Mouse (Mus musculus) liver, postnatal 0 days (tissue): ENCODE results near the gene Ccdc86. TPM values are rescaled to one million over a fixed set of nuclear protein-coding genes. Genes with fewer than 3 reads are reported as not detected.

Experiments
- ATAC-seq: fragments of 200-750 bp; cut with Nextera tagmentation; 2 replicates; pipeline ENCODE4 v1.8.0; 2017; ENCODE audit warnings: mild to moderate bottlenecking, moderate library complexity
- DNase-seq: peaks from one replicate; pipeline ENCODE4 v3.0.0-alpha.2; 2016
- H3K27ac ChIP-seq: fragments of 300-500 bp; sonication (generic); 2 replicates; pipeline ENCODE4 v1.5.1; 2014; ENCODE audit warnings: antibody characterized with exemption, moderate library complexity, mild to moderate bottlenecking, low read depth
- H3K27me3 ChIP-seq: fragments of 300-500 bp; sonication (generic); 2 replicates; pipeline ENCODE4 v1.6.1; 2014; ENCODE audit warnings: low read length, control low read depth, mixed read lengths; ENCODE audit not compliant: insufficient read depth
- H3K36me3 ChIP-seq: fragments of 300-500 bp; sonication (generic); replicated peaks from 2 replicates; pipeline ENCODE4 v1.6.1; 2014; ENCODE audit warnings: mild to moderate bottlenecking, control low read depth, low read length, moderate library complexity, mixed read lengths; ENCODE audit not compliant: insufficient read depth
- H3K4me1 ChIP-seq: fragments of 300-500 bp; sonication (generic); 2 replicates; pipeline ENCODE4 v1.6.1; 2014; ENCODE audit warnings: antibody characterized with exemption, mild to moderate bottlenecking, control low read depth; ENCODE audit not compliant: insufficient read depth
- H3K4me2 ChIP-seq: fragments of 300-500 bp; sonication (generic); 2 replicates; pipeline ENCODE4 v1.6.1; 2014; ENCODE audit warnings: low read depth, mild to moderate bottlenecking, low read length, moderate library complexity, mixed read lengths
- H3K4me3 ChIP-seq: fragments of 300-500 bp; sonication (generic); 2 replicates; pipeline ENCODE4 v1.5.1; 2014; ENCODE audit warnings: low read depth, low read length
- H3K9ac ChIP-seq: fragments of 300-500 bp; sonication (generic); replicated peaks from 2 replicates; pipeline ENCODE4 v1.6.1; 2014; ENCODE audit warnings: mild to moderate bottlenecking, moderate library complexity
- H3K9me3 ChIP-seq: fragments of 300-500 bp; sonication (generic); 2 replicates; pipeline ENCODE4 v1.6.1; 2016; ENCODE audit warnings: mild to moderate bottlenecking, control low read depth, low read length, mixed read lengths
- CTCF ChIP-seq: sonication (generic); IDR thresholded peaks from 2 replicates; pipeline ENCODE4 v1.5.1; 2016; ENCODE audit warnings: antibody characterized with exemption, low read depth
- EP300 ChIP-seq: IDR thresholded peaks from 2 replicates; pipeline ENCODE4 v1.6.1; 2016; ENCODE audit warnings: antibody characterized with exemption, low read depth, mild to moderate bottlenecking
- WGBS: fragments of 180-500 bp; shearing (Covaris S2); extraction: QIAGEN DNeasy Blood & Tissue Kit; methylation state at CpG from one replicate; pipeline ENCODE4 v1.1.7; 2014; ENCODE audit not compliant: insufficient replicate concordance; 5-methylcytosine and 5-hydroxymethylcytosine counted together
- polyA plus RNA-seq: library from polyadenylated mRNA; unstranded; fragments of >200 nt; fragmentation: Nextera tagmentation; extraction: Ambion mirVana; gene quantifications from 2 replicates; pipeline ENCODE4 v1.2.1, GENCODE M21; 2015

The Ccdc86 gene
- polyA plus RNA-seq, 1 experiment from 2014 or later: 12.4 TPM

- H3K4me1 ChIP-seq: peaks cover 32% of the 10 kb centered on the region
- no peak for DNase-seq
These were observed 5.1 kb downstream of the Ccdc86 start for GRCm38 (mm10) chr19:10943955-10944354.

GRCm38 (mm10) chr19:10940801-10941457 is 8.1 kb downstream of the Ccdc86 start:
- 0 out of 2 replicates have a peak, but pooled peaks cover 3% of the 10 kb centered on the region for H3K27me3 ChIP-seq
- H3K27ac ChIP-seq: no peak overlapping the region
- H3K9me3 ChIP-seq: no peaks in the 10 kb centered on the region
- no peak for TF ChIP-seq EP300
- TF ChIP-seq CTCF: no peak
- DNase-seq (no peak), ATAC-seq (peak; percentile 53)
- peak overlapping the region; percentile 22; the same call in 1 of the 2 replicates for H3K4me3 ChIP-seq
- WGBS: 25% methylated on average over 40 of the region's 40 CpGs
- H3K4me2 ChIP-seq: peak overlapping the region; percentile 65
- peaks cover 12% of the 10 kb centered on the region for H3K4me1 ChIP-seq
- no peak overlapping the region for H3K9ac ChIP-seq
- peaks cover 34% of the 10 kb centered on the region for H3K36me3 ChIP-seq

More at GRCm38 (mm10) chr19:10943955-10944354, 5.1 kb downstream of the Ccdc86 start:
- H3K36me3 ChIP-seq: peaks cover 34% of the 10 kb centered on the region
- no peaks in the 10 kb centered on the region for H3K27me3 ChIP-seq
- WGBS: 59% methylated on average over 3 of the region's 3 CpGs
- H3K4me2 ChIP-seq: no peak overlapping the region
- peak overlapping the region; percentile 51; the same call in 1 of the 2 replicates for H3K27ac ChIP-seq
- no peak overlapping the region for H3K4me3 ChIP-seq
- H3K9ac ChIP-seq: no peak overlapping the region
- H3K9me3 ChIP-seq: no peaks in the 10 kb centered on the region
- no peak for ATAC-seq
- TF ChIP-seq CTCF (no peak), EP300 (no peak)

GRCm38 (mm10) chr19:10940097-10940800 is 8.8 kb downstream of the Ccdc86 start:
- peak; percentile 85 for DNase-seq
- Histone ChIP-seq H3K9ac (no peak overlapping the region), H3K36me3 (peaks cover 34% of the 10 kb centered on the region), H3K4me1 (peaks cover 12% of the 10 kb centered on the region), H3K27me3 (0 out of 2 replicates have a peak, but pooled peaks cover 3% of the 10 kb centered on the region), H3K27ac (no peak overlapping the region), H3K4me2 (peak overlapping the region; percentile 65), H3K4me3 (peak overlapping the region; percentile 22; the same call in 1 of the 2 replicates), H3K9me3 (no peaks in the 10 kb centered on the region)
- WGBS: 25% methylated on average over 37 of the region's 37 CpGs
- peak; percentile 77 for ATAC-seq
- TF ChIP-seq EP300 (no peak), CTCF (peak; percentile 86)

DNA sequence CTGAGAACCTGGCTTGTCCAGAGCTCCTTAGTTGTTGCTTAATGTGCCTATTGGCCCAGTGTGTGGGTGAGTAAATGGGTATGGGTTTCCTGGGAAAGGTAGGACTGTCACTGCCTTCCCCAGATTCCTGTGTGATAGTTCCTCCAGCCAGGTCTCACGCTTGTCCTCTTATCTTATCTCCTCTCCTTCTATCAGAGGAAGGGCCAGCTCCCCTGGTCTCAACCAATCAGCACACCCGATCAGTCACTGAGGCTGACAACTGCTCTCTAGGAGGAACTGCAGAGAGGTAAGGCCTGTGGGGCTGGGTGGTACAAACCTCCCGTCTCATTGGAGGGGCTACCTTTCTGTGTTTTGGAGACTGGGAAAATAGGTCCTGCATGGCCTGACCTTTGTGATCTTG is 10.3 kb downstream of the Ccdc86 start:
- Histone ChIP-seq H3K36me3 (peaks cover 21% of the 10 kb centered on the region), H3K4me1 (peaks cover 12% of the 10 kb centered on the region), H3K9ac (no peak overlapping the region), H3K27ac (no peak overlapping the region), H3K4me2 (no peak overlapping the region), H3K27me3 (0 out of 2 replicates have a peak, but pooled peaks cover 3% of the 10 kb centered on the region), H3K9me3 (no peaks in the 10 kb centered on the region), H3K4me3 (no peak overlapping the region)
- 34% methylated on average over 3 of the region's 3 CpGs for WGBS
- DNase-seq (no peak), ATAC-seq (no peak)
- no peak for TF ChIP-seq CTCF
- TF ChIP-seq EP300: no peak

- H3K4me2 ChIP-seq: no peak within 1 kb of the TSS
These were observed 11.9 kb downstream of the Ccdc86 start, which contains the start of gene Ptgdr2 for GRCm38 (mm10) chr19:10937110-10937563. Gene Ptgdr2, plus strand, starts transcription at chr19:10937160.

GRCm38 (mm10) chr19:10936077-10936476 is 13.0 kb downstream of the Ccdc86 start:
- DNase-seq: no peak
- H3K36me3 ChIP-seq: no peaks in the 10 kb centered on the region
- no peak overlapping the region for H3K4me2 ChIP-seq
- H3K4me1 ChIP-seq: peaks cover 11% of the 10 kb centered on the region
- TF ChIP-seq EP300: no peak
- peak; percentile 33; the same call in 1 of the 2 replicates for TF ChIP-seq CTCF
- 85% methylated on average over 5 of the region's 5 CpGs for WGBS
- H3K9me3 ChIP-seq: no peaks in the 10 kb centered on the region
- no peak for ATAC-seq
- 0 out of 2 replicates have a peak, but pooled peaks cover 3% of the 10 kb centered on the region for H3K27me3 ChIP-seq
- H3K9ac ChIP-seq: no peak overlapping the region
- no peak overlapping the region for H3K4me3 ChIP-seq
- no peak overlapping the region for H3K27ac ChIP-seq

More at GRCm38 (mm10) chr19:10937110-10937563, 11.9 kb downstream of the Ccdc86 start, which contains the start of gene Ptgdr2:
- H3K4me1 ChIP-seq: peaks cover 12% of the 10 kb centered on the region
- H3K4me3 ChIP-seq: no peak within 1 kb of the TSS
- H3K9me3 ChIP-seq: no peaks in the 10 kb centered on the region
- DNase-seq (no peak), ATAC-seq (peak; percentile 49)
- H3K27ac ChIP-seq: no peak within 1 kb of the TSS
- 29% methylated on average over 5 of the region's 5 CpGs for WGBS
- no peak within 1 kb of the TSS for H3K9ac ChIP-seq
- no peak for TF ChIP-seq CTCF
- TF ChIP-seq EP300: peak; percentile 20; the same call in 1 of the 2 replicates
- H3K36me3 ChIP-seq: peaks cover 5% of the 10 kb centered on the region
- 0 out of 2 replicates have a peak, but pooled peaks cover 3% of the 10 kb centered on the region for H3K27me3 ChIP-seq
